Comparison of ENCODE assay signal across 23 mouse cellular contexts in genomic region chr16:33979855-33980254, GRCm38 (mm10). TPM values are rescaled to one million over a fixed set of nuclear protein-coding genes. Genes with fewer than 3 reads are reported as not detected.
DNase-seq lines count a peak whose midpoint lies in the region; ATAC-seq and TF ChIP-seq lines count a peak whose summit lies in the region.
"Had no signal": no experiment of that assay in that cellular context is flagged by ENCODE, and none has a peak within 500 bp of the region (broad histone marks: within the 10 kb centered on the region; RNA-seq: fewer than 3 reads in every experiment).

No protein-coding gene starts in this region.

- no peaks in the 10 kb centered on the region for H3K36me3 ChIP-seq in lung, postnatal 0 days (ENCODE audit: insufficient read depth, low read length)
- peaks cover 10% of the 10 kb centered on the region for H3K36me3 ChIP-seq in hindbrain, embryonic 16.5 days (ENCODE audit: control insufficient read depth, insufficient read depth, low read length)
- H3K36me3 ChIP-seq: embryonic facial prominence, embryonic 13.5 days; G1E had no signal

- no peak overlapping the region for H3K27ac ChIP-seq in lung, postnatal 0 days (ENCODE audit: low read length)
- H3K27ac ChIP-seq in embryonic fibroblast, embryonic 13.5 days (ENCODE audit: insufficient read depth, low read length) = peak overlapping the region; percentile 29; the same call in 1 of the 2 replicates
- no peak overlapping the region for H3K27ac ChIP-seq in hindbrain, embryonic 16.5 days (ENCODE audit: low read depth, low read length)
- H3K27ac ChIP-seq: embryonic facial prominence, embryonic 13.5 days; forebrain, embryonic 13.5 days; hindbrain, embryonic 14.5 days; layer of hippocampus, adult 2 months; macrophage; midbrain, embryonic 10.5 days had no signal

- DNase-seq in embryo, embryonic 10 days (ENCODE audit: low spot score) = peak; percentile 46
- DNase-seq in embryo, embryonic 11 days = no peak
- peak; percentile 15 for DNase-seq in lung, postnatal 0 days (ENCODE audit: low spot score)
- no peak for DNase-seq in lung, postnatal 25 days (ENCODE audit: low spot score)
- DNase-seq in heart, postnatal 25 days (ENCODE audit: low spot score) = no peak
- no peak for DNase-seq in right cerebral cortex, adult 18-20 months
- DNase-seq: adrenal gland, postnatal 25 days; cerebellum, adult 9-10 months; heart, postnatal 4 days; kidney, postnatal 25 days; layer of hippocampus, postnatal 36 days; lung, adult 2 months had no signal

- no peak for ATAC-seq in lung, postnatal 0 days
- ATAC-seq in hindbrain, embryonic 16.5 days = no peak
- ATAC-seq: forebrain, embryonic 13.5 days; midbrain, embryonic 16.5 days had no signal

- no peaks in the 10 kb centered on the region for H3K4me1 ChIP-seq in lung, postnatal 0 days (ENCODE audit: insufficient read depth, low read depth, low read length)
- H3K4me1 ChIP-seq in embryonic fibroblast, embryonic 13.5 days (ENCODE audit: control insufficient read depth, insufficient read depth, low read length) = 0 out of 2 replicates have a peak, but pooled peaks cover 3% of the 10 kb centered on the region
- H3K4me1 ChIP-seq in hindbrain, embryonic 16.5 days (ENCODE audit: control insufficient read depth, insufficient read depth, low read depth, low read length) = no peaks in the 10 kb centered on the region
- H3K4me1 ChIP-seq: embryonic facial prominence, embryonic 13.5 days; forebrain, embryonic 13.5 days had no signal

- no peak for TF ChIP-seq POLR2A in embryonic fibroblast, embryonic 13.5 days (IDR thresholded peaks at IDR 0.05; ENCODE audit: low read depth, low read length)

- no peaks in the 10 kb centered on the region for H3K9me3 ChIP-seq in lung, postnatal 0 days (ENCODE audit: low read length)
- H3K9me3 ChIP-seq in hindbrain, embryonic 16.5 days (ENCODE audit: control insufficient read depth, low read length) = no peaks in the 10 kb centered on the region
- H3K9me3 ChIP-seq: embryonic facial prominence, embryonic 13.5 days; forebrain, embryonic 13.5 days; G1E; midbrain, embryonic 10.5 days had no signal

- H3K27me3 ChIP-seq in lung, postnatal 0 days (replicated peaks; ENCODE audit: insufficient read depth, low read length) = no peaks in the 10 kb centered on the region
- H3K27me3 ChIP-seq in hindbrain, embryonic 16.5 days (replicated peaks; ENCODE audit: control insufficient read depth, insufficient read depth, low read length) = no peaks in the 10 kb centered on the region
- H3K27me3 ChIP-seq: embryonic facial prominence, embryonic 13.5 days; forebrain, embryonic 13.5 days had no signal

- H3K9ac ChIP-seq in lung, postnatal 0 days (replicated peaks; ENCODE audit: low read depth) = no peak overlapping the region
- no peak overlapping the region for H3K9ac ChIP-seq in hindbrain, embryonic 16.5 days (ENCODE audit: low read depth, low read length)
- H3K9ac ChIP-seq: embryonic facial prominence, embryonic 13.5 days; forebrain, embryonic 13.5 days; hindbrain, embryonic 14.5 days had no signal

- intact Hi-C loops in heart, postnatal 25 days (cut with DNase I) = no loop called here

- no peak for TF ChIP-seq CTCF in lung, postnatal 0 days (IDR thresholded peaks at IDR 0.05)
- no peak for TF ChIP-seq CTCF in embryonic fibroblast, embryonic 13.5 days (IDR thresholded peaks at IDR 0.05; ENCODE audit: borderline replicate concordance, insufficient read depth, low read length)

- no peak for TF ChIP-seq EP300 in lung, postnatal 0 days (IDR thresholded peaks at IDR 0.05)

- 55% methylated on average over 2 of the region's 2 CpGs for WGBS in lung, postnatal 0 days
- WGBS in hindbrain, embryonic 16.5 days = 31% methylated on average over 2 of the region's 2 CpGs

- no peak overlapping the region for H3K4me3 ChIP-seq in lung, postnatal 0 days (ENCODE audit: low read depth, low read length)
- H3K4me3 ChIP-seq in embryonic fibroblast, embryonic 13.5 days (ENCODE audit: insufficient read depth, low read length) = no peak overlapping the region
- no peak overlapping the region for H3K4me3 ChIP-seq in hindbrain, embryonic 16.5 days (ENCODE audit: low read length)
- H3K4me3 ChIP-seq: embryonic facial prominence, embryonic 13.5 days; forebrain, embryonic 13.5 days; layer of hippocampus, adult 2 months; midbrain, embryonic 10.5 days; myocyte had no signal

- no peak overlapping the region for H3K4me2 ChIP-seq in lung, postnatal 0 days (replicated peaks; ENCODE audit: low read depth, low read length)
- no peak overlapping the region for H3K4me2 ChIP-seq in hindbrain, embryonic 16.5 days (ENCODE audit: low read length)
- H3K4me2 ChIP-seq: embryonic facial prominence, embryonic 13.5 days; forebrain, embryonic 13.5 days; hindbrain, embryonic 14.5 days had no signal

RNA-seq across cellular contexts. Expression of gene Umps, which starts 13.0 kb away (rescaled TPM):
- polyA plus RNA-seq in lung, postnatal 0 days (2015; fragmentation: Nextera tagmentation; extraction: Ambion mirVana) = 10.3 and 11.1 TPM in 2 replicates
- 23.3 and 25.5 TPM in 2 replicates for polyA plus RNA-seq in embryonic fibroblast, embryonic 13.5 days (2011; ENCODE audit: insufficient read length, low read depth, missing spikeins)
- 1 to 10 TPM; 9.0 to 9.2 TPM for total RNA-seq in heart, postnatal 25 days (2021)
- 26.0 and 27.6 TPM in 2 replicates for polyA plus RNA-seq in hindbrain, embryonic 16.5 days (2015; fragmentation: Nextera tagmentation; extraction: Ambion mirVana)

Comparison
In these comparisons a context has a peak if more than half of its experiments do, and no peak if none do; other contexts are left out.
1. DNase-seq: peak in embryo, embryonic 10 days (single experiment) and lung, postnatal 0 days (single experiment); none in embryo, embryonic 11 days (single experiment), lung, postnatal 25 days (single experiment), heart, postnatal 25 days (single experiment) and right cerebral cortex, adult 18-20 months (single experiment).